Mouse (Mus musculus) midbrain, embryonic 15.5 days (tissue): ENCODE data around the gene Zfp683. TPM values are rescaled to one million over a fixed set of nuclear protein-coding genes. Genes with fewer than 3 reads are reported as not detected.

ENCODE experiments used
- ATAC-seq: fragments of 200-750 bp; cut with Nextera tagmentation; replicated peaks from 2 replicates; pipeline ENCODE4 v1.8.0; 2017; ENCODE audit warnings: moderate TSS enrichment
- H3K27ac ChIP-seq: fragments of 300-500 bp; sonication (generic); 2 replicates; pipeline ENCODE4 v1.5.1; 2015; ENCODE audit warnings: mild to moderate bottlenecking, inconsistent platforms
- H3K27me3 ChIP-seq: fragments of 300-500 bp; sonication (generic); replicated peaks from 2 replicates; pipeline ENCODE4 v1.6.1; 2015; ENCODE audit warnings: inconsistent platforms
- H3K36me3 ChIP-seq: fragments of 300-500 bp; sonication (generic); replicated peaks from 2 replicates; pipeline ENCODE4 v1.6.1; 2015; ENCODE audit warnings: inconsistent platforms
- H3K4me1 ChIP-seq: fragments of 300-500 bp; sonication (generic); 2 replicates; pipeline ENCODE4 v1.6.1; 2015; ENCODE audit warnings: inconsistent platforms
- H3K4me2 ChIP-seq: fragments of 300-500 bp; sonication (generic); 2 replicates; pipeline ENCODE4 v1.6.1; 2015; ENCODE audit warnings: inconsistent platforms, mild to moderate bottlenecking, moderate library complexity
- H3K4me3 ChIP-seq: fragments of 300-500 bp; sonication (generic); 2 replicates; pipeline ENCODE4 v1.5.1; 2015; ENCODE audit warnings: mild to moderate bottlenecking, inconsistent platforms
- H3K9ac ChIP-seq: fragments of 300-500 bp; sonication (generic); 2 replicates; pipeline ENCODE4 v1.6.1; 2015; ENCODE audit warnings: mild to moderate bottlenecking, inconsistent platforms
- H3K9me3 ChIP-seq: fragments of 300-500 bp; sonication (generic); 2 replicates; pipeline ENCODE4 v1.6.1; 2016; ENCODE audit warnings: inconsistent platforms
- WGBS: fragments of 180-500 bp; shearing (Covaris S2); methylation state at CpG from one replicate; pipeline ENCODE4 v1.1.7; 2015; ENCODE audit warnings: mixed read lengths; 5-methylcytosine and 5-hydroxymethylcytosine counted together
- polyA plus RNA-seq: library from polyadenylated mRNA; unstranded; fragments of >200 nt; fragmentation: Nextera tagmentation; extraction: Ambion mirVana; gene quantifications from 2 replicates; pipeline ENCODE4 v1.2.1, GENCODE M21; 2015

The Zfp683 gene
- polyA plus RNA-seq, 1 experiment from 2014 or later, result not detected

DNA sequence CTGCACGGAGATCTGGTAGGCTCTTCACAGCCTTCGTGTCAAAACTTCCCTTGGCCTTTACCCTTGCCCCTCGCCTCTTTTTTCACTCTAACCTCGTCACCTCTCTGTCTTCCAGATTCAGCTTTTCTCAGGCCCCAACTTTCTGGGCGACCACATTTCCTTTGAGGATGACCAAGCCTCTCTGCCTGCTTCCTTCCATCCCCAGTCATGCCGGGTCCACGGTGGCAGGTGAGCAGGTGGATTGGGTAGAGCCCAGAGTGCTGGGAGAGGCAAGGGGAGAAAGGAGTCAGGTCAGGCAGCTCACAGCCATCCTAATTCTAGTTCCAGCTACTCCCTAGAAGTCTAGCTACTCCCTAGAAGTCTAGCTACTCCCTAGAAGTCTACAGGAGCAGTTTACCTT is 28.8 kb downstream of the Zfp683 start:
- Histone ChIP-seq H3K27ac (no peak overlapping the region), H3K4me3 (peak overlapping the region; percentile 53), H3K4me1 (peaks cover 13% of the 10 kb centered on the region; the same call in 1 of the 2 replicates), H3K36me3 (no peaks in the 10 kb centered on the region), H3K4me2 (peak overlapping the region; percentile 92), H3K9ac (peak overlapping the region; percentile 47; the same call in 1 of the 2 replicates), H3K27me3 (peaks cover 25% of the 10 kb centered on the region), H3K9me3 (no peaks in the 10 kb centered on the region)
- 9% methylated on average over 7 of the region's 7 CpGs for WGBS
- no peak for ATAC-seq

DNA sequence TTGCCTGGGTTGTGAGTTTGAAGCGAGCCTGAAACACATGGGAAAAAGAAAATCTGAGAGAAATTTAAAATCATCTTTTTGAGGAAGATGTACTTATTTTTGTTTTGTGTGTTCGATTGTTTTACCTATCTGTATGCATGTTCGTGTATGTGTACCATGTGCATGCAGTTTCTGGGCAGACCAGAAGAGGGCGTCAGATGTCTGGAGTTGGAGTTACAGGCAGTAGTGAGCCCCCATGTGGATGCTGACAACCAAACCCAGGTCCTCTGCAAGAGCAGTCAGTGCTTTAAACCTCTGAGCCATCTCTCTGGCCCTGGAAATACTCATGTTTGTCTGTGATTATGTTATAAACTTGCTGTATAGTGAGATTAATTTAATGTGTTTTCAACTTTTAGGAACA is 31.4 kb downstream of the Zfp683 start:
- no peak overlapping the region for H3K4me2 ChIP-seq
- H3K4me1 ChIP-seq, result peaks cover 13% of the 10 kb centered on the region; the same call in 1 of the 2 replicates
- WGBS, result 94% methylated on average over 4 of the region's 4 CpGs
- H3K27ac ChIP-seq, result no peak overlapping the region
- no peaks in the 10 kb centered on the region for H3K9me3 ChIP-seq
- no peak overlapping the region for H3K9ac ChIP-seq
- peaks cover 25% of the 10 kb centered on the region for H3K27me3 ChIP-seq
- H3K36me3 ChIP-seq, result no peaks in the 10 kb centered on the region
- ATAC-seq, result no peak
- H3K4me3 ChIP-seq, result no peak overlapping the region

DNA sequence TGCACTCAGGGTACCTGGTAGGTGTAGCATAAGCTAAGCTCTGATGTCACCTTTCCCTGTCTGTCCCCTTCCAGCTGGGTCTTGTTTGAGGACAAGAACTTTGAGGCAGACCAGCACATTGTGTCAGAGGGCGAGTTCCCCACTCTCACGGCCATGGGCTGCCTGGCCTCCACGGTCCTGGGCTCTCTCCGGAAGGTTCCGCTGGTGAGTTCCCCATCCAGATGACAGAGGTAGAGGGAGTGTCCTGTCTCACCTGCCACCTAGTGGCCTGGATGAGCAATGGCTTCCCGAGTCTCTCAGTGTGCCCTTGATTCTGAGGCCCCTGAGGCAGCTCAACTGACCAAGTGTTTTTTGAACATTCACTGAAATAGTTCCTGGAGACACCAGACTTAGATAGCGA is 33.8 kb downstream of the Zfp683 start:
- H3K36me3 ChIP-seq, result no peaks in the 10 kb centered on the region
- H3K4me1 ChIP-seq, result peaks cover 2% of the 10 kb centered on the region; the same call in 1 of the 2 replicates
- peak overlapping the region; percentile 28; the same call in 1 of the 2 replicates for H3K4me2 ChIP-seq
- H3K27ac ChIP-seq, result no peak overlapping the region
- peaks cover 5% of the 10 kb centered on the region for H3K27me3 ChIP-seq
- no peak for ATAC-seq
- H3K4me3 ChIP-seq, result no peak overlapping the region
- no peaks in the 10 kb centered on the region for H3K9me3 ChIP-seq
- no peak overlapping the region for H3K9ac ChIP-seq
- 40% methylated on average over 7 of the region's 7 CpGs for WGBS

DNA sequence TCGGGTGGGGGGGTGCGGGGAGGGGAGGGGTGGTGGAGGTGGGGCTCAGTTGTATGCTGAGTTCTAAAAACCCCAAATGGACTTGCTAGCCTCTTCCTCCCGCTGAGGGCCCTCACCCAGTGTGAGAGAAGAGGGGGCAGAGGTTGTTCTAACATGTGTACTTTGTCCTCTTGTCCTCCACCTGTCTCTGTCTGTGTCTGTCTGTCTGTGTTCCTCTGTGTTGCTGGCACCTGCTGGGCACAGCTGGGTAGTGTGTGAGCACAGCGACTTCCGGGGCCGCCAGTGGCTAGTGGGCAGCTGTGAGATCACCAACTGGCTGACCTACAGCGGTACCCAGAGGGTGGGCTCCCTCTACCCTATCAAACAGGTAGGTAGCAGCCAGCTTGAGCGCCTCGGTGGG is 35.4 kb downstream of the Zfp683 start:
- no peak overlapping the region for H3K4me2 ChIP-seq
- H3K27ac ChIP-seq, result no peak overlapping the region
- H3K4me1 ChIP-seq, result no peaks in the 10 kb centered on the region
- no peak overlapping the region for H3K9ac ChIP-seq
- 84% methylated on average over 9 of the region's 9 CpGs for WGBS
- H3K36me3 ChIP-seq, result no peaks in the 10 kb centered on the region
- ATAC-seq, result no peak
- H3K27me3 ChIP-seq, result no peaks in the 10 kb centered on the region
- H3K4me3 ChIP-seq, result no peak overlapping the region
- no peaks in the 10 kb centered on the region for H3K9me3 ChIP-seq

DNA sequence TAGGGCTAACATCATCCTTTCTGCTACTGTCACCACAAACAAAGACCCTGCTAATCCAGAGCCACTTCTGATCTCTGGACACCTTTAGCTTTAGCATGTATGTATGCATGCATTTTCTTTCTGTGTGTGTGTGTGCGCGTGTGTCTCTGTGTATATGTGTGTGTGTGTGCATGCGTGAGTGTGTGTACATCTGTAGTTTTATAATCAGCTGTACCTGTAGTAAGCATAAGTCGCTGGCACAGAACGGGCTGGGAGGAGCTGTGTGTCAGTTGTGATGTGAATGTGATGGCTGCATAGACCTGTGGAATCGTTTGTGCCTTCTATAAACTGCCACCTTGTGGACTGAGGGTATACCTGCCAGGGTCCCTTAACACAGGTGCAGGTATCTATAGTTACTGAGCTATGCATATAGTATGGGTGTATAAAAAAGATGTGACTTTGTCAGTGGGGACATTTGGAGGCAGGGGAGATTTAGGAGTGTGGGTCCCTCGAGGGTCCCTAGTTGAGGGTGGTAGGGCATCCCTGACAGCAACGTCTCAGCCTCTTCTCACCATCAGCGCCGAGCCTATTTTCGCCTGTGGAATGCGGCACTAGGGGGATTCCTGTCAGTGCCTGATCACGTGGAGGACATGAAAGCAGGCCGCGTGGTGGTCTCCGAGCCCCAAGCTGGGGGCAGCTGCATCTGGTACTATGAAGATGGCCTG is 37.0 kb downstream of the Zfp683 start:
- Histone ChIP-seq H3K36me3 (no peaks in the 10 kb centered on the region), H3K27me3 (no peaks in the 10 kb centered on the region), H3K4me2 (no peak overlapping the region), H3K4me1 (no peaks in the 10 kb centered on the region), H3K4me3 (no peak overlapping the region), H3K9ac (no peak overlapping the region), H3K27ac (no peak overlapping the region), H3K9me3 (no peaks in the 10 kb centered on the region)
- 86% methylated on average over 16 of the region's 16 CpGs for WGBS
- ATAC-seq, result no peak

- H3K4me1 ChIP-seq, result no peaks in the 10 kb centered on the region
- H3K27me3 ChIP-seq, result no peaks in the 10 kb centered on the region
- H3K9me3 ChIP-seq, result no peaks in the 10 kb centered on the region
- ATAC-seq, result no peak
- no peaks in the 10 kb centered on the region for H3K36me3 ChIP-seq
- 86% methylated on average over 6 of the region's 6 CpGs for WGBS
- no peak overlapping the region for H3K9ac ChIP-seq
- no peak overlapping the region for H3K4me2 ChIP-seq
- H3K27ac ChIP-seq, result no peak overlapping the region
- no peak overlapping the region for H3K4me3 ChIP-seq
Observed at GRCm38 (mm10) chr4:134091225-134091529, 37.5 kb downstream of the Zfp683 start.

DNA sequence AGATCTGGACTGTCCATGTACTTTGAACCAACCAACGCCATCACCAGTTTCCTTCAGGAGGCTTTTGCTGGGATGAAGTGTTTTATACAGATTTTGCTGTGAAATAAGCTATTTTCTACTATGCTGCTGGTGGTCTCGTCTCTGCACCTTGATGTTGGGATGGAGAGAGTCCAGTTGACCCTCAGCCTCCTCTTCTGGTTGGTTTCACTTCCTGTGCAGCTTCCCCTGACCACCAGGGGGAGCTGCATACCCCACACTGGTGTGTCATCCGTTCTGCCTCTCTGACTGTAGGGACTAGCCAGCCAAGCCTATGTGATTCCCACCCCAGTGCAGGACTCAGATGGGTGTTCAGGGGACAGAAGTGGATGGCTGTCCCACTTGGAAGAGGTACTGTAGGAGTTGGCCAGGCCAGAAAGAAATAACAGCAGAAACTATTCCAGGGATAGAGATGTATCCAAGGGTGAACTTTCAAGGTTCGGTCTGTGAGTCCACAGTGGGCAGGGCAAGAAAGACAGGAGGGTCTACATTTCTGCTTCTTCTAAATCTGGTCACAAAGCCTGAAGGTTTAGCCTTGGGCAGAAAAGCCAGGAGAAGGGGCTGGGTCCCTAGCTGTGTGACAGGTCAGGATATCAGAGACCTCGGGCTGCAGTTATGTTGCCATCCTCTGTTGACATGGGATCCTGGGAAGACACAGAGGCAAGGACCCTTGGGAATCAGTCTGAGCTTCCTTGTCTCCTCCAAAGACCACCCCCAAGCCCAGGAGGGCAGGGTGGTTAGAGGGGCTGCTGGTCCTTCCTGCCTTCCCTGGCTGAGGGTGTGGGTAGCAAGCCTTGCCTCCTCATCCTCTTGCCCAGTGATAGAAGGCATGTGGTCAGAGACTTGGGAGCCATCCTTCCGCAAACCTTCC is 39.0 kb downstream of the Zfp683 start:
- WGBS, result 73% methylated on average over 6 of the region's 6 CpGs
- ATAC-seq, result no peak

GRCm38 (mm10) chr4:134094004-134094564 is 40.4 kb downstream of the Zfp683 start:
- no peak for ATAC-seq
- Histone ChIP-seq H3K36me3 (no peaks in the 10 kb centered on the region), H3K4me2 (no peak overlapping the region), H3K9me3 (no peaks in the 10 kb centered on the region), H3K27ac (no peak overlapping the region), H3K4me1 (no peaks in the 10 kb centered on the region), H3K27me3 (no peaks in the 10 kb centered on the region), H3K9ac (no peak overlapping the region), H3K4me3 (no peak overlapping the region)
- 85% methylated on average over 7 of the region's 7 CpGs for WGBS

More for the DNA sequence above, 39.0 kb downstream of the Zfp683 start:
- no peak overlapping the region for H3K9ac ChIP-seq
- H3K27me3 ChIP-seq, result no peaks in the 10 kb centered on the region
- H3K27ac ChIP-seq, result no peak overlapping the region
- no peaks in the 10 kb centered on the region for H3K9me3 ChIP-seq
- H3K4me3 ChIP-seq, result no peak overlapping the region
- no peaks in the 10 kb centered on the region for H3K4me1 ChIP-seq
- no peak overlapping the region for H3K4me2 ChIP-seq
- no peaks in the 10 kb centered on the region for H3K36me3 ChIP-seq

- H3K36me3 ChIP-seq, result no peaks in the 10 kb centered on the region
- no peak within 1 kb of the TSS for H3K9ac ChIP-seq
- no peak for ATAC-seq
- WGBS, result 52% methylated on average over 3 of the region's 3 CpGs
- no peaks in the 10 kb centered on the region for H3K4me1 ChIP-seq
- H3K4me2 ChIP-seq, result no peak within 1 kb of the TSS
- no peak within 1 kb of the TSS for H3K4me3 ChIP-seq
- no peak within 1 kb of the TSS for H3K27ac ChIP-seq
- no peaks in the 10 kb centered on the region for H3K9me3 ChIP-seq
- no peaks in the 10 kb centered on the region for H3K27me3 ChIP-seq
Observed at GRCm38 (mm10) chr4:134094923-134095547, 41.4 kb downstream of the Zfp683 start, which contains the start of gene Cd52. Gene Cd52 (minus strand): TSS chr4:134095082.

DNA sequence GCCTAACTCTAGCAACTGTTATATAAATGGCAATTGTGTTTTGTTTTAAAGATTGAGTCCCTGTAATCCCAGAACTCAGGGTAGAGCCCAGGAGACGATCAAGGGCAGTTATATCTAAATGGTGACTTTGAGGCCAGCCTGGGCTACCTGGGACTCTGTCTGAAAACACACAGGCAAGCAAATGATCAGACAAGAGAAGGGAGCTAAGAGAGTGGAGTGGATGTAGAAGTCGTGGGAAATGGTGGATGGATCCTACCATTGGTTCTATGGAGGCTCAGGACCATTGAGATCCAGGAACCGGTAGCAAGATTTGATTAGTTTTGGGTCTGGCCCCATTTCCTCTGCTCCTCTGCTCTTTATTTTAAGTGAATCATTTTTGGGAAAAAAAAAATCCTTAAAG is 42.5 kb downstream of the Zfp683 start:
- whole genome bisulfite sequencing, result 81% methylated on average over 3 of the region's 3 CpGs
- no peaks in the 10 kb centered on the region for H3K4me1 ChIP-seq
- ATAC-seq, result no peak

GRCm38 (mm10) chr4:134097015-134097608 is 43.5 kb downstream of the Zfp683 start:
- no peak for ATAC-seq
- Histone ChIP-seq H3K27me3 (no peaks in the 10 kb centered on the region), H3K4me2 (no peak overlapping the region), H3K9ac (no peak overlapping the region), H3K36me3 (no peaks in the 10 kb centered on the region), H3K27ac (no peak overlapping the region), H3K4me1 (no peaks in the 10 kb centered on the region), H3K9me3 (no peaks in the 10 kb centered on the region), H3K4me3 (no peak overlapping the region)
- whole genome bisulfite sequencing, result 80% methylated on average over 5 of the region's 5 CpGs

More for the DNA sequence above, 42.5 kb downstream of the Zfp683 start:
- H3K4me3 ChIP-seq, result no peak overlapping the region
- no peaks in the 10 kb centered on the region for H3K9me3 ChIP-seq
- H3K4me2 ChIP-seq, result no peak overlapping the region
- H3K9ac ChIP-seq, result no peak overlapping the region
- no peaks in the 10 kb centered on the region for H3K36me3 ChIP-seq
- no peak overlapping the region for H3K27ac ChIP-seq
- H3K27me3 ChIP-seq, result no peaks in the 10 kb centered on the region

GRCm38 (mm10) chr4:134098628-134099027 is 45.0 kb downstream of the Zfp683 start:
- Histone ChIP-seq H3K4me3 (no peak overlapping the region), H3K27ac (no peak overlapping the region), H3K4me2 (no peak overlapping the region), H3K4me1 (peaks cover 8% of the 10 kb centered on the region), H3K36me3 (no peaks in the 10 kb centered on the region), H3K9ac (no peak overlapping the region), H3K27me3 (no peaks in the 10 kb centered on the region), H3K9me3 (no peaks in the 10 kb centered on the region)
- 73% methylated on average over 8 of the region's 8 CpGs for WGBS
- no peak for ATAC-seq
